Mouse (Mus musculus) liver, adult 2 months (tissue): ENCODE results near the gene Raly.

Source experiments
- CTCF ChIP-seq: fragments of 200-500 bp; IDR thresholded peaks from 2 replicates; pipeline ENCODE4 v1.5.1; 2011; ENCODE audit warnings: low read depth, low read length, control low read depth
- POLR2A ChIP-seq: fragments of 200-500 bp; IDR thresholded peaks from 2 replicates; pipeline ENCODE4 v1.6.1; 2011; ENCODE audit warnings: low read length, control low read depth; ENCODE audit not compliant: insufficient read depth; ENCODE audit errors: extremely low read depth

GRCm38 (mm10) chr2:154791661-154792642 is 1.1 kb downstream of the Raly start:
- TF ChIP-seq CTCF, result no peak
- TF ChIP-seq POLR2A, result 0 out of 2 replicates have a peak, but pooled peaks have one; percentile 42
